Mouse (Mus musculus) spleen, adult 2 months (tissue): ENCODE results near the gene Sf3a1.

Experiments
- CTCF ChIP-seq: fragments of 200-500 bp; IDR thresholded peaks from 2 replicates; pipeline ENCODE4 v1.5.1; 2011; ENCODE audit warnings: mild to moderate bottlenecking, inconsistent platforms; ENCODE audit not compliant: insufficient read depth, insufficient read length, insufficient replicate concordance; ENCODE audit errors: extremely low read depth
- POLR2A ChIP-seq: fragments of 200-500 bp; IDR thresholded peaks from 2 replicates; pipeline ENCODE4 v1.6.1; 2011; ENCODE audit warnings: low read depth, low read length, inconsistent platforms

GRCm38 (mm10) chr11:4153694-4154093 lies 6.5 kb upstream of the Sf3a1 start:
- no peak for TF ChIP-seq CTCF
- no peak for TF ChIP-seq POLR2A
